Mouse (Mus musculus) liver, embryonic 14.5 days (tissue): ENCODE results near the gene Casp9. TPM values are rescaled to one million over a fixed set of nuclear protein-coding genes. Genes with fewer than 3 reads are reported as not detected.

ENCODE experiments used
- ATAC-seq: fragments of 200-750 bp; cut with Nextera tagmentation; 2 replicates; pipeline ENCODE4 v1.8.0; 2017; ENCODE audit warnings: moderate number of reproducible peaks, mild to moderate bottlenecking, moderate library complexity; ENCODE audit not compliant: insufficient read depth
- DNase-seq, 3 experiments: peaks; one replicate each; pipeline ENCODE4 v3.0.0-alpha.2; 2012 to 2013; ENCODE audit warnings: low read depth in 3 of 3, low spot score in 3 of 3
- H3K27ac ChIP-seq: fragments of 300-500 bp; sonication (generic); 2 replicates; pipeline ENCODE4 v1.5.1; 2014; ENCODE audit warnings: moderate library complexity, mild to moderate bottlenecking, control low read depth, inconsistent platforms
- H3K27me3 ChIP-seq: fragments of 300-500 bp; sonication (generic); 2 replicates; pipeline ENCODE4 v1.6.1; 2014; ENCODE audit warnings: mild to moderate bottlenecking, low read length, moderate library complexity; ENCODE audit not compliant: control insufficient read depth, insufficient read depth
- H3K36me3 ChIP-seq: fragments of 300-500 bp; sonication (generic); replicated peaks from 2 replicates; pipeline ENCODE4 v1.6.1; 2014; ENCODE audit warnings: low read depth; ENCODE audit not compliant: control insufficient read depth, insufficient read depth
- H3K4me1 ChIP-seq, 2 experiments: fragments of 200-500 bp in 1 of 2; fragments of 300-500 bp in 1 of 2; sonication (generic) in 1 of 2; replicated peaks; 2 replicates each; pipeline ENCODE4 v1.6.1; 2012 to 2014; ENCODE audit warnings: antibody characterized with exemption in 1 of 2, inconsistent platforms in 1 of 2, low read length in 1 of 2; ENCODE audit not compliant: control insufficient read depth in 2 of 2, insufficient read depth in 2 of 2
- H3K4me2 ChIP-seq: fragments of 300-500 bp; sonication (generic); 2 replicates; pipeline ENCODE4 v1.6.1; 2014; ENCODE audit warnings: low read depth, mild to moderate bottlenecking, control low read depth, moderate library complexity
- H3K4me3 ChIP-seq, 2 experiments: fragments of 200-500 bp in 1 of 2; fragments of 300-500 bp in 1 of 2; sonication (generic) in 1 of 2; 2 replicates each; pipeline ENCODE4 v1.5.1; 2012 to 2014; ENCODE audit warnings: low read depth in 2 of 2, low read length in 2 of 2, mild to moderate bottlenecking in 2 of 2, control low read depth in 1 of 2, inconsistent platforms in 1 of 2, moderate library complexity in 1 of 2; ENCODE audit not compliant: insufficient read depth in 1 of 2
- H3K9ac ChIP-seq: fragments of 300-500 bp; sonication (generic); replicated peaks from 2 replicates; pipeline ENCODE4 v1.6.1; 2014; ENCODE audit warnings: mild to moderate bottlenecking, control low read depth, moderate library complexity
- H3K9me3 ChIP-seq: fragments of 300-500 bp; sonication (generic); 2 replicates; pipeline ENCODE4 v1.6.1; 2016; ENCODE audit warnings: low read length, mixed read lengths; ENCODE audit not compliant: control insufficient read depth
- CTCF ChIP-seq: IDR thresholded peaks from 2 replicates; pipeline ENCODE4 v1.5.1; 2016; ENCODE audit warnings: antibody characterized with exemption, low read depth, control low read depth
- EP300 ChIP-seq: IDR thresholded peaks from 2 replicates; pipeline ENCODE4 v1.6.1; 2016; ENCODE audit warnings: antibody characterized with exemption, low read depth
- WGBS: fragments of 180-500 bp; shearing (Covaris S2); extraction: QIAGEN DNeasy Blood & Tissue Kit; methylation state at CpG from one replicate; pipeline ENCODE4 v1.1.7; 2014; ENCODE audit not compliant: insufficient replicate concordance; 5-methylcytosine and 5-hydroxymethylcytosine counted together
- polyA plus RNA-seq, 2 experiments: library from polyadenylated mRNA; depleted of rRNA in 1 of 2; stranded (reverse) in 1 of 2; unstranded in 1 of 2; fragments of >200 nt; fragmentation: Nextera tagmentation in 1 of 2; extraction: Ambion mirVana in 1 of 2; gene quantifications; 2 replicates each; pipeline versions ENCODE4 v1.2.1 to v1.2.3; 2012 to 2014

The Casp9 gene
- polyA plus RNA-seq, 2 experiments, result 5.8 to 7.6 TPM

DNA sequence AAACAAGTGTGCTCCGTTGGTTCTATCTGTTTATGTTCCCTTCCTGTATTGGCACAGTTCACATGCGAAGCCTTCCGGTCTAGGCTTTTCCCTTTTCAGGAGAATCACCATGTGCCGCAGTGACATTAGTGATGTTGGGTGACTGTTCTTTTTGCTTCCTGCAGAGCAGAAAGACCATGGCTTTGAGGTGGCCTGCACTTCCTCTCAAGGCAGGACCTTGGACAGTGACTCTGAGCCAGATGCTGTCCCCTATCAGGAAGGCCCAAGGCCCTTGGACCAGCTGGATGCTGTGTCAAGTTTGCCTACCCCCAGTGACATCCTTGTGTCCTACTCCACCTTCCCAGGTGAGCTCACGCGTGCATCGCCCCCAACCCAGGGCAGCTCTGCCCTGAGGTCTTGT lies 18.0 kb downstream of the Casp9 start:
- Histone ChIP-seq H3K36me3 (peaks cover 40% of the 10 kb centered on the region), H3K4me1 (no peaks in the 10 kb centered on the region), H3K4me3 (no peak overlapping the region), H3K27ac (no peak overlapping the region), H3K27me3 (no peaks in the 10 kb centered on the region), H3K9ac (no peak overlapping the region), H3K4me2 (no peak overlapping the region), H3K9me3 (no peaks in the 10 kb centered on the region)
- WGBS, result 88% methylated on average over 7 of the region's 7 CpGs
- ATAC-seq, result no peak
- DNase-seq, result no peak
- TF ChIP-seq CTCF (no peak), EP300 (no peak)

DNA sequence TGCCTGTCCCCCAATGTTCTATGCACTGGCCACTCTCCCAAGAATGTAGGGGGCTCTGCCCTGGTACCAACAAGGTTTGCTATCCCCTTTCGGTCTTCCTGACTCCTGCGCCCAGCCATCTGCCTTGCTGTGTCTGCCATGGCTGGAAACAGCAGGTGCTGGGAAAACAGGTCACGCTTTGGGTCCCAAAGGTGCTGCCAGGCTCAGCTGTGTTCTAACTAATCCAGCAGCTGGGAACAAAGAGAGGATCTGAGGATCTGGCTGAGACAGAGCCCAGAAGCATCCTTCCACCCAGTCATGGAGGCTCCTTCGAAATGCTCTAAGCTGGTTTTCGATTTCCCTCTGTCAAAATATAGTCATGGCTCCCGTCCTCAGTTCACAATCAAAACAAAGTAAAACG lies 22.9 kb downstream of the Casp9 start:
- Histone ChIP-seq H3K27ac (no peak overlapping the region), H3K4me3 (no peak overlapping the region), H3K4me2 (no peak overlapping the region), H3K36me3 (peaks cover 11% of the 10 kb centered on the region), H3K27me3 (no peaks in the 10 kb centered on the region), H3K4me1 (no peaks in the 10 kb centered on the region), H3K9me3 (no peaks in the 10 kb centered on the region), H3K9ac (no peak overlapping the region)
- ATAC-seq (no peak), DNase-seq (no peak)
- TF ChIP-seq EP300 (no peak), CTCF (no peak)
- WGBS, result 76% methylated on average over 7 of the region's 7 CpGs

DNA sequence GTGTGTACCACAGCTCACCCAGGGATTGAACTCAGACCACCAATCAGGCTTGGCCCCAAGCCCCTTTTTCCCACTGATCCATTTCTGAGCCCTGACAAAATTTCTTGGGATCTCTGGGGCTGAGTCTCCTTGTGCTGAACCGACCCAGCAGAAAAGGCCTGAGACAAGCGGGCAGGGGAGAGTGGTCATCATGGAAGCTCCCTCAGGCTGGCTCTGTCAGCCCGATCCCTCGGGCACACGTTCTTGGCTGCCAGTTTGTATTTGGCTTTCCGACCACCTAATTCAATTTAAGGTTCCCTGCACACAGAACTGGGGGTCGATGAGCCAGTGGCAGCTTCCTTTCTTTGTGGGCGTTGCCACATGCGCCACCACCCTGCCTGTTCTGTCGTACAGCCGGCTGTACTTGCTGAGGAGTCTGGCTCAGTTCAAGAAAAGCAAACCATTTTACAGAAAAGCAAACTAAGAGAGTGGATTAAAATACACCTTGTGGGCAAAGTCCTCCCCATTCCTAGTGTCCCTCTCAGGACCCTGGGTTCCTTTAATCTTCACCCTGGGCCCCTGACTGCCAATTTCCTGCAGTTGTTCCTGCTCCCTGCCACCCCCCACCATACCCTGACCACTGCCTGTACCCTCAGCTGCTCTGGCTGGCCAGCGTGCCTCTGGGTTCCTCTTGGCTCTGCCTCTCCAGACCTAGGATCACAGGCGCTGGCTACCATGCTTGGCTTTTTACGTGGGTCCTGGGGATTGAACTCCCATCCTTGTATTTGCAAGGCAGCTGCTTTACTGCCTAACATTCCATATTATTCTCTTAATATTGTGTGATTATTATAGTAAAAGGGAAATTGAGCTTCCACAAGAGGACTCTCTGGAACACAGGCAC lies 23.6 kb downstream of the Casp9 start:
- H3K9ac ChIP-seq, result no peak overlapping the region
- H3K27me3 ChIP-seq, result no peaks in the 10 kb centered on the region
- H3K4me2 ChIP-seq, result no peak overlapping the region
- no peak for ATAC-seq
- TF ChIP-seq EP300, result no peak
- no peak for TF ChIP-seq CTCF
- H3K4me1 ChIP-seq, result no peaks in the 10 kb centered on the region
- no peaks in the 10 kb centered on the region for H3K9me3 ChIP-seq
- no peak for DNase-seq
- WGBS, result 51% methylated on average over 14 of the region's 14 CpGs
- H3K36me3 ChIP-seq, result peaks cover 6% of the 10 kb centered on the region
- H3K4me3 ChIP-seq, result no peak overlapping the region
- no peak overlapping the region for H3K27ac ChIP-seq

DNA sequence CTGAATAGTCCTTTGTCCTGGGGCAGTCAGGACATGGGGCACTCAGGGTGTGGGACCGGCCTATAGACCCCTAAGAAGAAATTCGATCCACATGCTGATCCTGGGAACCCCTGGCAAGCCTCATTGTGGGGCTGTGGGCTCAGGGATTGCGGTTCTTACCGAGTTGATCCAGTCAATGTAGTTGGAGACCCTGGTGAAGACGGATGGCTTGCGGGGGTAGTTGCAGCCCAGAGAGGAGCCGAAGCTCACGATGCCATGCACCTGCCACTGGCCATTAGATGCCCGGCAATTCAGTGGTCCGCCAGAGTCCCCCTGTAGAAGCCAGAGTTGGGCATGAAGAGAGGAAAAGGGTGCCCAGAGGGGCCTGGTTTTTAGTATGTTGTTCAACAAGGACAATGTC lies 24.3 kb downstream of the Casp9 start:
- TF ChIP-seq EP300 (no peak), CTCF (no peak)
- Histone ChIP-seq H3K9me3 (no peaks in the 10 kb centered on the region), H3K27ac (no peak overlapping the region), H3K36me3 (peaks cover 2% of the 10 kb centered on the region; the same call in 1 of the 2 replicates), H3K9ac (no peak overlapping the region), H3K4me1 (no peaks in the 10 kb centered on the region), H3K4me3 (no peak overlapping the region), H3K27me3 (no peaks in the 10 kb centered on the region), H3K4me2 (no peak overlapping the region)
- no peak for ATAC-seq
- no peak for DNase-seq
- 77% methylated on average over 10 of the region's 10 CpGs for WGBS

DNA sequence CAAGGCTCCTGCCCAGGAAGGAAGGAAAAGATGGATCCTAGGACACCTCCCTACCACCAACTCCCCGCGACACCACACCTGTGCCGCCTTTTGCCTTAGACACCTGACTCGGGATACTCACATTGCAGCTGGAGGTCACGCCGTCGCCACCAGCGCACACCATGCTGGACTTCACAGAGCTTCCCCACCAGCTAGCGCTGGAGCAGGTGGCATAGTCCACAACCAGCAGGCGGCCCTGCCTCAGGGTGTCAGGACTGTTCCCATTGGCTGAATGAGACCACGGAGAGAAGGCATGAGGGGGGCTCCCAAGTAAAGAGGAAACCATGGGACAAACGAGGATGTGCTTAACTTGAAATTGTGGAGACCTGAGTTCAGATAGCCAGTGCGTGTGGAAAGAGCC lies 25.4 kb downstream of the Casp9 start:
- no peak for ATAC-seq
- DNase-seq, result no peak
- H3K9ac ChIP-seq, result no peak overlapping the region
- no peaks in the 10 kb centered on the region for H3K27me3 ChIP-seq
- H3K9me3 ChIP-seq, result no peaks in the 10 kb centered on the region
- H3K4me1 ChIP-seq, result peaks cover 0 to 5% of the 10 kb centered on the region in 2 experiments; a peak in 1 of 4 replicates
- no peak for TF ChIP-seq EP300
- TF ChIP-seq CTCF, result no peak
- 0 out of 2 replicates have a peak, but pooled peaks cover 2% of the 10 kb centered on the region for H3K36me3 ChIP-seq
- no peak overlapping the region for H3K27ac ChIP-seq
- no peak overlapping the region for H3K4me2 ChIP-seq
- H3K4me3 ChIP-seq, result no peak overlapping the region
- 67% methylated on average over 13 of the region's 13 CpGs for WGBS
